Mouse (Mus musculus): ENCODE data around the gene Crtac1.

- TF ChIP-seq CTCF (IDR thresholded peaks at IDR 0.05; ENCODE audit: borderline replicate concordance, insufficient read depth, low read length) = no peak
- TF ChIP-seq POLR2A (IDR thresholded peaks at IDR 0.05; ENCODE audit: low read depth, low read length) = no peak
These were observed at the start of gene Crtac1 for GRCm38 (mm10) chr19:42431485-42432190.

All from embryonic fibroblast, embryonic 13.5 days (primary cell).